Mouse (Mus musculus) liver, embryonic 18 days (tissue): ENCODE measurements around the gene Gm49721. TPM values are rescaled to one million over a fixed set of nuclear protein-coding genes. Genes with fewer than 3 reads are reported as not detected.

Experiments used
- polyA plus RNA-seq: library from polyadenylated mRNA; depleted of rRNA; stranded (reverse); fragments of >200 nt; gene quantifications from 2 replicates; pipeline ENCODE4 v1.2.3, GENCODE M21; 2012; rRNA removed

Gene Gm49721
- polyA plus RNA-seq, result 0.14 and 0.17 TPM in 2 replicates

DNA sequence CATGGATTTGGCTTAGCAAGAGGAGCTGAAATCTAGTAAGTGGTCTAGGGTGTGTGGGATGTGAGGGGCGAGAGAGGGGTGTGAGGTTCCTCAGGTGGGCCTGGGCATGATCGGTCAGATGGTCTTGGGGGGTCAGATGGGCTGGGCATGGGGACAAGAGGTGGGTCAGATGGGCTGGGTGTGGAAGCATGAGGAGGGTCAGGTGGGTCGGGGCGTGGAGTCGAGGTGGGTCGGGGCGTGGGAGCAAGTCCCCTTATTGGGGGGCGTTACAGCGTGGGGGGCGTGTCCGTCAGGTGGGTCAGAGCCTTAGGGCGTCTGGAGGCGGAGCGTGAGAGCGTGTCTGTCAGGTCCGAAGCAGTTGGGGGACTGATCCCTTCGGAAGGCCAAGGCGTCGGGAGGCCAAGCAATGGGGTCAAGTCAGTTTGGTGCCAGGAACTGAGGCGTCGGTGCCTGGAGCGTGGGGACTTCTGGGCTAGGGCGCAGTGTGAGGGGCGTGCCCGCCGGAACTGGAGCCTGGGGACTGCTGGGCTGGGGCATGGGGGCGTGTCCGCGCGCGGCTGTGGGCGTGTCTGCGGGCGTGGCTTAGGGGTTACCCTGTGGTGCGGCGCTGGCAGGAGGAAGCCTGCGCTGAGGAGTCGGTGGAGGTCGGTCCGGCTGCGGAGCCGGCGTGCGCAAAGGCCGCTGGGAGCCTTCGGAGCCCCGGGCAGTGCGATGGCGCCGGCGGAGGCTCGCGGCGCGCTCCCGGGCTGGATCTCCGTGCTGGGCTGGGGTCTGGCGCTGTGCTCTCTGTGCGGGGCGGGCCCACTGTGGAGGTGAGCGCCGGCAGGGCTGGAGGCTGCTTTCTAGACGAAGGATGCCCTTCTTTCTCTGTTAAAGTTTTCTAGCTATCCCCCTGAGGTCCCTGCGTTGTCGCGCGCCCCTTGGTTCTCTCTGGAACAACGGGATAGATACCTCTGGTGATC is at the start of gene Gm49721:
Gene Gm49721, plus strand, starts transcription at position 618 of the 962 bp plus-strand sequence.

DNA sequence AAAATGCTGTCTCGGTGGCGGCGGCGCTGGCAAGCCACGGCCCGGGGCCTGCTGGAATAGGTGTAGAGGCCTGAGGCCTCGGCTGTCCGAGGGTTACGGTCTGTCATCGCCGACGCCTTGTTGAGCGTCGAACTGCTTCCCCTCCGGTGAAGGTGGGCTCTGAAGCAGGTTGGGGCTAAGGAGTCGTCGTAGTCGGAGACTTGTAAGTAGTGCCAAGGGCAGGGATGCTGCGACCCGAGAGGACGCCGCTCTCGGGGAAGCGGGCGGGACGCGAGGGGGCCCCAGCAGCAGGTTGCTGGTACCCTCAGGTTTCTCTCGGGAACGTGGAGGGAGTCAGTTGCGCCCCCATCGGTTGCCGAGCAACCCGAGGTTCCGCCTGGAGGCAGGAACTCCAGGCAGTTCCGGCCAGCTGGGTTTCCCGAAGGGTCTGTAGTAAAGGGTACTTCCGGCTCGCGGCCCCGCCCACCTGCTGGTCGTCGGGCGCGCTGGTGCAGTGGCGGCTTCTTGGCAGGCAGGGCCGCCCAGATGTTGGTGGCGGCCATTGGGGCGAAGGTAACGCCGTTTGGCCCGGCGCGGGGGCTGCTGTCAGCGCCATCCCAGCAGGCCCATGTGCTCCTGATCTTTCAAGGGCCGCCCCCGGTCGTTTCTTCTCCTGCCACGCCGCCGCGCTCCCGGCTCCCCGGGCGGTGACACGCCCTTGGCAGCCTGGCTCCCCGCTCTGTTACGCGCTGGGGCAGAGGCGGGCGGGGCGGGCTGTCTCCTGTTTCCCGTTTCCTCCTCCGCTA is 30.5 kb upstream of the Gm49721 start, which contains the start of gene Rsph3b:
Gene Rsph3b, minus strand, starts transcription at position 699 of the 785 bp plus-strand sequence.

DNA sequence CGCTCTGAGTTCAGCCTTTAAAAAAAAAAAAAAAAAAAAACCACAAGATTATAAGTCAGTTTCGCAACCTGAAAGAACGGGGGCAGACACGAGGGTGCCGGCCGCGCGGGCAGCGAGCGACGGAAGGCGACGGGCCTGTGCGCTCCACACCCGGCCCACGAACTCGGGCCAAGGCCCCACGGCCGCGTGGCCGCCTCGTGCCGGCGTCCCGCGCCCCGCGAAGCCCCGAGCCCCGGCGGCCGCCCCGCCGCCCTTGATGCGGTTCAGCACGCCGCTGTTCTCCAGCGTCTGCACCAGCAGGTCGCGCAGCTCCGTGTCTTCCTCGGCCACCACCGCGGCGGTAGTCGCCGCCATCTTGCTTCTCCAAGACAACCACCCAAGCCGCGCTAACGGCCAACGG is 17.9 kb upstream of the Gm49721 start, which contains the start of gene Tagap1:
Gene Tagap1, minus strand, starts transcription at position 381 of the 400 bp plus-strand sequence.

DNA sequence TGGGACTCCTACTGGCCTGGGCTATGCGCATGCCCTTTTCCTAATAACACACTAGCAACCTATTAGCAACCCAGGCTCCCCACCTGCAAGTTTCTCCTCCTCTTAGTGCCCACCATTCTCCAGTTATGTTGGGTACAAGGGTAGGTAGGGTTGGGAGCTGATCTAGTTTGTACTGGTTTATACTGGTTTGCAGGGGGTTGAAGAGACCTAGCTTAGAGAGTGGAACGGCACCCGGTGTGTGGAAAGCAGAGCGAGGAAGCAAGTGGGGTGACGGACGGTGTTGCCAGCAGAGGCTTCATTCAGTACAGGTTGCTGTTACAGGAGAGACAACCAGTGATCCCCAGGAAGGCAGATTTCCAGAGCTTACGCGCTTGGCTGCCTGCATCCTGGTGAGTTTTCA is 8.4 kb upstream of the Gm49721 start, which contains the start of gene Rnaset2b:
Gene Rnaset2b, plus strand, starts transcription at position 301 of the 400 bp plus-strand sequence.

DNA sequence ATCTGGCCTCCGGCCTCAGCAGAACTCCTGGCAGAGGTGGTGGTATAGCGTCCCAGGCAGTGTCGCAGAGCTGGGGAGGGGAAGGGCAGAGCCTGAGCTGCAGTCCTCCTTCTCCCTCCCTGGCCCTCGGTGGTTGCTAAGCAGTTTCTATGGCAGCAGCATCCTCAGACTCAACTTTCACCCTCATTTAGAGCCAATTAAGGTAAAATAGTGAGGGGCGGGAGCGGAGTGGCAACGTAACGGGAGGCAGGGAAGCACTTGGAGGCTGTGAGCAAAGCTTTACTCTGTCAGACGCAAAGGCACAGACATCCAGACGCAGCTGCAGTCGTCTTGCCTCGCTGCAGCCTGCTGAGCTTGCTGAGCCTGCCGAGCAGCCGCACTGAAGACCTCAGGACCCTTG is 46.6 kb downstream of the Gm49721 start, which contains the start of gene Gm1604a:
Gene Gm1604a, plus strand, starts transcription at position 312 of the 400 bp plus-strand sequence.

Other genes starting within 250 kb of the Gm49721 start
- 16.6 and 19.0 TPM in 2 replicates for gene Ezr, start 196.1 kb upstream of the Gm49721 start, polyA plus RNA-seq
- gene Rsph3b, start 30.2 kb upstream of the Gm49721 start, polyA plus RNA-seq, result 7.4 and 8.2 TPM in 2 replicates
- gene Tagap1, start 17.7 kb upstream of the Gm49721 start, polyA plus RNA-seq, result 12.4 and 13.5 TPM in 2 replicates
- 107 and 111 TPM in 2 replicates for gene Rnaset2b, start 8.3 kb upstream of the Gm49721 start, polyA plus RNA-seq
- gene Gm1604a, start 46.7 kb downstream of the Gm49721 start, polyA plus RNA-seq, result 0.04 and 0.08 TPM in 2 replicates
- gene Rps6ka2, start 191.2 kb downstream of the Gm49721 start, polyA plus RNA-seq, result 1.5 and 1.9 TPM in 2 replicates